Mouse (Mus musculus) embryonic facial prominence, embryonic 11.5 days (tissue): Measurements from ENCODE around the gene Trpm5. TPM values are rescaled to one million over a fixed set of nuclear protein-coding genes. Genes with fewer than 3 reads are reported as not detected.
A peak's percentile ranks its signal among the peaks of the same experiment; 100 is the strongest.

ENCODE experiments used
- ATAC-seq: fragments of 200-750 bp; cut with Nextera tagmentation; replicated peaks from 2 replicates; pipeline ENCODE4 v1.8.0; 2017; ENCODE audit warnings: low read depth; ENCODE audit not compliant: insufficient number of reproducible peaks, low FRiP score, low TSS enrichment
- DNase-seq: peaks from one replicate; pipeline ENCODE4 v3.0.0-alpha.2; 2015; ENCODE audit warnings: low spot score
- H3K27ac ChIP-seq: fragments of 300-500 bp; sonication (generic); replicated peaks from 2 replicates; pipeline ENCODE4 v1.5.1; 2014; ENCODE audit warnings: mild to moderate bottlenecking, low read depth, low read length, control low read depth
- H3K27me3 ChIP-seq: fragments of 300-500 bp; sonication (generic); 2 replicates; pipeline ENCODE4 v1.6.1; 2014; ENCODE audit warnings: mild to moderate bottlenecking, low read length, moderate library complexity, mixed read lengths; ENCODE audit not compliant: control insufficient read depth, insufficient read depth
- H3K36me3 ChIP-seq: fragments of 300-500 bp; sonication (generic); replicated peaks from 2 replicates; pipeline ENCODE4 v1.6.1; 2014; ENCODE audit warnings: low read depth, mild to moderate bottlenecking, low read length, moderate library complexity, mixed read lengths; ENCODE audit not compliant: control insufficient read depth, insufficient read depth
- H3K4me1 ChIP-seq: fragments of 300-500 bp; sonication (generic); 2 replicates; pipeline ENCODE4 v1.6.1; 2014; ENCODE audit warnings: low read length, mixed read lengths; ENCODE audit not compliant: control insufficient read depth, insufficient read depth
- H3K4me2 ChIP-seq: fragments of 300-500 bp; sonication (generic); 2 replicates; pipeline ENCODE4 v1.6.1; 2014; ENCODE audit warnings: low read depth, mild to moderate bottlenecking, control low read depth, low read length, moderate library complexity
- H3K4me3 ChIP-seq: fragments of 300-500 bp; sonication (generic); 2 replicates; pipeline ENCODE4 v1.5.1; 2014; ENCODE audit warnings: low read depth, low read length, control low read depth
- H3K9ac ChIP-seq: fragments of 300-500 bp; sonication (generic); replicated peaks from 2 replicates; pipeline ENCODE4 v1.6.1; 2014; ENCODE audit warnings: mild to moderate bottlenecking, control low read depth, low read length
- H3K9me3 ChIP-seq: fragments of 300-500 bp; sonication (generic); replicated peaks from 2 replicates; pipeline ENCODE4 v1.6.1; 2016; ENCODE audit warnings: mild to moderate bottlenecking, low read length, inconsistent platforms, mixed read lengths; ENCODE audit not compliant: control insufficient read depth
- WGBS: fragments of 180-500 bp; shearing (Covaris S2); extraction: QIAGEN DNeasy Blood & Tissue Kit; methylation state at CpG from one replicate; pipeline ENCODE4 v1.1.7; 2014; 5-methylcytosine and 5-hydroxymethylcytosine counted together
- polyA plus RNA-seq: library from polyadenylated mRNA; unstranded; fragments of >200 nt; fragmentation: Nextera tagmentation; extraction: Ambion mirVana; gene quantifications from 2 replicates; pipeline ENCODE4 v1.2.1, GENCODE M21; 2014

Trpm5 gene
- polyA plus RNA-seq, 1 experiment from 2014 or later = 1.1 TPM

DNA sequence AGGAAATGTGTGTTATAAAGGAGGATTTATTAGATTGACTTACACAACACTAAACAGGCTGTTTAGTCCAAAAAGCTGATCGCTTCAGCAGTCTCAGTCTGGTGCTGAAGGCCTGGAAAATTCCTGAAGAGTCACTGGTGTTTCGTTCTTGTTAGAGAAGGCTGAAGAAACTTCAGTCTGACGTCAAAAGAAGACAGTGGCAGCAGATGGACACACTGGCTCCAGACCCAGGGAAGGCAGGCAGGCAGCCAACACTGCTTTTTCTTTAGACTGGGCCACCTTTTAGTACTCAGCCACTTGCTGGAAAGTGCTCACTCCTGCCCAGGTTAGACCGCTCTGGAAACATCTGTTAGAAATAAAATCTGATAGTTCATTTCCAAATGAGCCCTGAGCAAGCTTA, 60.9 kb downstream of the Trpm5 start:
- WGBS = 90% methylated on average over 4 of the region's 4 CpGs
- Histone ChIP-seq H3K27ac (no peak overlapping the region), H3K4me3 (no peak overlapping the region), H3K4me1 (no peaks in the 10 kb centered on the region), H3K9me3 (no peaks in the 10 kb centered on the region), H3K9ac (no peak overlapping the region), H3K4me2 (no peak overlapping the region), H3K27me3 (no peaks in the 10 kb centered on the region), H3K36me3 (no peaks in the 10 kb centered on the region)
- DNase-seq (no peak), ATAC-seq (no peak)

DNA sequence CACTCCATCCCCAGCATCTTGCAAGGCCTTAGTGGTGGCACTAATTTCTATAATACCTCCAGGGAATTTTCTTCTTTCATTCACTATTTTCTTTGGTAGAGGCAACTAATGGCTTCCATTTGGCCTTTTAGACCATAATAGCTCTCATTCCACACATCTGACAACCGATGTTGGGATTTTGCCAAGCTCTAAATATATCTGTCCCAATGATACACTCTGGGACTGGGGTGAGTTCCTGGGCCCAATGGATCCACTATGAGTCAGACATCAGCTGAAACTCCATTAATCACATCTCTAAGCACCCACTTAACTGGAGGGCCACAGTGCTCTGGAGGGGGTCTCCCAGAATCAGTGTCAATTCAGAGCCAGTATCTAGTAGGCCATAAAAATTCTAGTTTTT, 62.6 kb downstream of the Trpm5 start:
- Histone ChIP-seq H3K9ac (no peak overlapping the region), H3K27me3 (no peaks in the 10 kb centered on the region), H3K27ac (no peak overlapping the region), H3K4me3 (no peak overlapping the region), H3K36me3 (no peaks in the 10 kb centered on the region), H3K4me2 (no peak overlapping the region), H3K4me1 (no peaks in the 10 kb centered on the region), H3K9me3 (no peaks in the 10 kb centered on the region)
- no peak for ATAC-seq
- 61% methylated on average over 1 of the region's 1 CpGs for WGBS
- no peak for DNase-seq

- Histone ChIP-seq H3K27ac (no peak overlapping the region), H3K9ac (no peak overlapping the region), H3K4me2 (no peak overlapping the region), H3K9me3 (no peaks in the 10 kb centered on the region), H3K36me3 (no peaks in the 10 kb centered on the region), H3K4me1 (no peaks in the 10 kb centered on the region), H3K4me3 (no peak overlapping the region), H3K27me3 (no peaks in the 10 kb centered on the region)
- ATAC-seq (no peak), DNase-seq (no peak)
- WGBS = 82% methylated on average over 4 of the region's 4 CpGs
Observed at GRCm38 (mm10) chr7:143027196-143027595, 67.2 kb downstream of the Trpm5 start.

DNA sequence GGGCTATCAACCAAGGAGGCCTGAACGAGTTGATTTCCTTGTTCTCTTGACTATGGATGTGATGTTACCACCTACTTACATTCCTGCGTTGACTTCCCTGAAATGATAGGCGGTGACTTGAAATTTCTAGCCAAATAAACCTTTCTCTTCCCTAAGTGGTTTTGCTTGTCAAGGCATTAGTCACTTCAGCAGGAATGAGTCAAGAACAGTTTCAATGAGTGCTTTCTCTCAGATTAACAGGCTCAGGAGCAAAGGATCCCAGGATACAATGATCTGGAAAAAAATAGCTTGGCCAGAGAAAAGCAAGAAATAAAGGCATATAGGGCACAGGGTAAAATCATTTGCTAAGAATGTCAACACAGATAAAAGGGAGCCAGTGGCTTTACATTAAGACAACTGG, 68.9 kb downstream of the Trpm5 start:
- DNase-seq (no peak), ATAC-seq (no peak)
- Histone ChIP-seq H3K9me3 (no peaks in the 10 kb centered on the region), H3K4me2 (no peak overlapping the region), H3K4me1 (no peaks in the 10 kb centered on the region), H3K27ac (no peak overlapping the region), H3K4me3 (no peak overlapping the region), H3K9ac (no peak overlapping the region), H3K36me3 (no peaks in the 10 kb centered on the region), H3K27me3 (no peaks in the 10 kb centered on the region)
- WGBS = 89% methylated on average over 3 of the region's 3 CpGs

- no peaks in the 10 kb centered on the region for H3K36me3 ChIP-seq
- H3K4me3 ChIP-seq = no peak overlapping the region
- no peak overlapping the region for H3K9ac ChIP-seq
- H3K27ac ChIP-seq = no peak overlapping the region
- no peaks in the 10 kb centered on the region for H3K27me3 ChIP-seq
- no peaks in the 10 kb centered on the region for H3K9me3 ChIP-seq
- ATAC-seq = no peak
- no peak for DNase-seq
- H3K4me2 ChIP-seq = no peak overlapping the region
- 72% methylated on average over 1 of the region's 1 CpGs for WGBS
- no peaks in the 10 kb centered on the region for H3K4me1 ChIP-seq
Observed at GRCm38 (mm10) chr7:143024293-143024692, 70.1 kb downstream of the Trpm5 start.

GRCm38 (mm10) chr7:143023499-143023898, 70.9 kb downstream of the Trpm5 start:
- Histone ChIP-seq H3K4me2 (no peak overlapping the region), H3K27me3 (no peaks in the 10 kb centered on the region), H3K4me1 (no peaks in the 10 kb centered on the region), H3K9ac (no peak overlapping the region), H3K4me3 (no peak overlapping the region), H3K36me3 (no peaks in the 10 kb centered on the region), H3K9me3 (no peaks in the 10 kb centered on the region), H3K27ac (no peak overlapping the region)
- 95% methylated on average over 2 of the region's 2 CpGs for WGBS
- DNase-seq (no peak), ATAC-seq (no peak)

GRCm38 (mm10) chr7:143021356-143022164, 72.9 kb downstream of the Trpm5 start:
- WGBS = 67% methylated on average over 5 of the region's 5 CpGs
- H3K4me1 ChIP-seq = no peaks in the 10 kb centered on the region

DNA sequence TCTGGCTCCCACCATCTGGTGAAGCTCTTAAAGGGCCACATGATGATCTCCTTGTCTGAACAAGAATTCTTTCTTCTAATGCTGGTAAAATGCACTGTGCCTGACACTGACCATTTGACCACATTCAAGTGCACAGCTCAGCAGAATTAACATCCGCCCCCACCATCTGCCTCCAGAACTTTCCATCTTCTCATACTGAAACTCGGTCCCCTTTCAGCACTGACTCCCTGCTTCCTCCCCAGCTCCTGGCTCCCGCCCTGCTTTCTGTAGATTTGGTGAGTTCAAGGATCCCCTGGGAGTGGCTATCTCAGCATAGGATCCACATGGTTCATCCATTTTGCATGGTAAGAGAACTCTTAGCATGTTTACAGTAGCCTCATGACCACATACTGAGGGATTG, 73.7 kb downstream of the Trpm5 start:
- DNase-seq = no peak

More at GRCm38 (mm10) chr7:143021356-143022164, 72.9 kb downstream of the Trpm5 start:
- H3K9me3 ChIP-seq = no peaks in the 10 kb centered on the region
- H3K27me3 ChIP-seq = no peaks in the 10 kb centered on the region
- no peak overlapping the region for H3K4me3 ChIP-seq
- H3K36me3 ChIP-seq = no peaks in the 10 kb centered on the region
- no peak overlapping the region for H3K4me2 ChIP-seq
- no peak for ATAC-seq
- peak; percentile 3 for DNase-seq
- H3K9ac ChIP-seq = no peak overlapping the region
- H3K27ac ChIP-seq = no peak overlapping the region

More for the DNA sequence above, 73.7 kb downstream of the Trpm5 start:
- no peak overlapping the region for H3K27ac ChIP-seq
- no peak for ATAC-seq
- no peak overlapping the region for H3K9ac ChIP-seq
- 81% methylated on average over 3 of the region's 3 CpGs for WGBS
- H3K36me3 ChIP-seq = no peaks in the 10 kb centered on the region
- no peaks in the 10 kb centered on the region for H3K4me1 ChIP-seq
- H3K9me3 ChIP-seq = no peaks in the 10 kb centered on the region
- no peak overlapping the region for H3K4me2 ChIP-seq
- H3K27me3 ChIP-seq = no peaks in the 10 kb centered on the region
- H3K4me3 ChIP-seq = no peak overlapping the region
